Mouse (Mus musculus) brain, embryonic 14.5 days (tissue): ENCODE measurements around the gene Cmklr1.

ENCODE experiments used
- CTCF ChIP-seq: fragments of 200-500 bp; IDR thresholded peaks from 2 replicates; pipeline ENCODE4 v1.5.1; 2012; ENCODE audit warnings: inconsistent platforms, mild to moderate bottlenecking, moderate library complexity, borderline replicate concordance; ENCODE audit not compliant: insufficient read depth, insufficient read length; ENCODE audit errors: extremely low read depth
- POLR2A ChIP-seq: fragments of 200-500 bp; IDR thresholded peaks from 2 replicates; pipeline ENCODE4 v1.6.1; 2012; ENCODE audit warnings: mild to moderate bottlenecking, inconsistent platforms, borderline replicate concordance; ENCODE audit not compliant: poor library complexity, insufficient read depth, insufficient read length, severe bottlenecking; ENCODE audit errors: extremely low read depth

DNA sequence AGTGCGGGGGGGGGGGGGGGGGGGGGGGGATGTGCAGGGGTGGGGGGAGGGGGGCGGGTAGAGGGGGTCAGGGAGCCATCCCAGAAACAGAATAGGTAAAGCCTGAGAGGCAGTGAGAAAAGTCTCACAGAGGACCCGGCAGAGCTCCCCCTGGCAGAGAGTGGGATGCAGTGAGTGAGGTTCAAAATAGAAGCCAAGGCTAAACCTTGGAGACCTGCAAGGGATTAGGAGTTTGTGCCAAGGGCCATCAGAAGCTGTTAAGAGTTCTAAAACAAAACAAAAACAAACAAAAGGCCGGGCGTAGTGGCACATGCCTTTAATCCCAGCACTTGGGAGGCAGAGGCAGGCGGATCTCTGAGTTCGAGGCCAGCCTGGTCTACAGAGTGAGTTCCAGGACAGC lies 27.3 kb upstream of the Cmklr1 start:
- no peak for TF ChIP-seq CTCF
- no peak for TF ChIP-seq POLR2A
